Mouse (Mus musculus) frontal cortex, postnatal 25 days (tissue): ENCODE data around the gene Htt.

Experiments
- DNase-seq, 2 experiments: peaks; one replicate each; pipeline ENCODE4 v3.0.0; 2022; ENCODE audit warnings: low spot score in 2 of 2

The Htt gene

GRCm38 (mm10) chr5:34889252-34889651 is 127.7 kb downstream of the Htt start:
- DNase-seq = no peak

DNA sequence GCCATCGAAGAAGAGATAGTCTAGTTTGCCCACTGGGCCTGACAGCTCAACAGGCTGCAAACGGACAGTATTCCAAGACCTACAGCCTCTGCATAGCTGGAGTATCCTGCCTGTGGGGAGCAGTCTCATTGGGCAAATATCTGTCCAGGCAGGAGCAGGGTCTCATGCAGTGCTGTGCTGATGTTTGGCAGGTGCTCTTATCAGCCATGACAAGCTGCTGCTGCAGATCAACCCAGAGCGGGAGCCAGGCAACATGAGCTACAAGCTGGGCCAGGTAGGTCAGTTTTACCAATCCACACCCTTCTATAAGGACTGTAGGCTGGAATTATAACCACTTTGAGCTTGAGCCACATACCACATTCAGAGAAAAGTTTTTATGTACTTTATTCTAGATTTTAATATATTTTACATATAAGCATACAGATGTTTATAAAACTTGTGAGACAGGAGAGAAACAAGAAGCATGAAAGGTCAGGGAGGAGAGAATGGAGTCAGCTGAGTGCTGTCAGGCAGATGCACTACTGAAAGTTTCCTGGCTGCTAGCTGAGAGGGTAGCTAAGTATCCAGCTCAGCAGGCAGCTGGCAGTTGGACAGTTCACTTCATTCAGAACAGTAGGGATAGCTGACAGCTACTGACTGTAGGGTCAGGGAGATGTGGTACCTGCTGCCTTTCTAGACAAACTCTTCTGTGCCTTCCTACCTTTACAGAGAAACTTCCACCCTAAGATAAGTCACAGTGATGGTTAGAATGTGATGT is 135.3 kb downstream of the Htt start:
- no peak for DNase-seq

GRCm38 (mm10) chr5:34899787-34900469 is 138.4 kb downstream of the Htt start:
- no peak for DNase-seq

DNA sequence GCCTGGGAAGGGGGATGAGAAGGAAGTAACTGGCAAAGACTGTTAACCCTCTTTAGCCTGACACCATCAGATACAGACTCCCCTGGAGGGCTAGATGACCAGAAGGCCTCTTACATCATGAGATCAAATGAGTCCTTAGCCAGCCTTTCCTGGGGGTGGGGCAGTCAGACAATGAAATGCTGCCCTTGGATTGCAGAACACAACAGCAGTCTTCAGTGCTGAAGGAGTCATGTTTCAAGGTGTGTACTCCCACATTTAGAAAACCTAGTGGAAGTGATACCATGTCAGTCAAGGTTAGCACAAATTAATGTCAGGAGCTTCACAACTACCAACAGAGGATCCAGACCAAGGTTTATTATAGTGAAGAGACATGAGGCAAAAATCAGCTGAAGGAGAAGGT is 140.8 kb downstream of the Htt start:
- DNase-seq = no peak

DNA sequence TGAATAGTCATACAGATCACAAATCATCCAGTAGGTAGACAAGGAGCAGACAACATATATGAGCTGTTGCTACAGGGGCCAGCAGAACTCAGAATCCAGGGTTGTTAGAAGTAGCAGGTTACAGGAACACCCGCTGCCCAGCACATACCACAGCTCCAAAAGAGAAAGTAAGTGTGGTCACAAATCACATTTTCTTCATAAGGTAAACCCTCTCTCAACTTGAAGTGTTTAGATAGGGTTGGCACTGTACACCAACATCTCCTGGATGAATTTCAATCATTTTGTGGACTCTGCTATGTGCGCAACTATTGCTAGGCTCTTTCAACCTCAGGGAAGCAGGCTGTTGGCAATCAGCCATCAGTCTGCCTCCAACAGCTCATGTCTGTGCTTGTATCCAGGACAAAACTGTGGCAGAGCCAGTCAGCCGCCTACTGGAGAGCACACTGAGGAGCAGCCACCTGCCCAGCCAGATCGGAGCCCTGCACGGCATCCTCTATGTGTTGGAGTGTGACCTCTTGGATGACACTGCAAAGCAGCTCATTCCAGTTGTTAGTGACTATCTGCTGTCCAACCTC is 141.4 kb downstream of the Htt start:
- no peak for DNase-seq

DNA sequence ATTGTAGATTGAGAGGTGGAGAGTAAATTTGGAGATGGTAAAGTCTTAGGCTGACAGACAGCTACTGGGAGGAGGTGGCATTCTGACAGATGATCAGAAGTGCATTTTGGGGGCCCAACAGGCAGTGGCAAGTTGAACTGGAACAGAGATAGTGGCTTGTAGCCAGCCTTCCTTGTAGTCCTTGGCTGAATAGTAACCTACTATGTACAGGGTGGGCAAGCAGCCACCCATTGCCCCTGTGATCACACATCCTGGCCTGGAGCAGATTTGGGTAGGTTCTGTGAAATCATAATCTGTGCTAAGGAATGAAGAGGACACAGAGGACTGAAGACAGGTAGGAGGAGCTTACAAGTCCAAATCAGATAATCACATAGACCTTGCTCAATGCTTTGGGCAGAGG is 142.9 kb downstream of the Htt start:
- no peak for DNase-seq

GRCm38 (mm10) chr5:34907230-34907629 is 145.7 kb downstream of the Htt start:
- DNase-seq = no peak

- no peak for DNase-seq
These were observed 146.6 kb downstream of the Htt start, which contains the start of gene Msantd1 for GRCm38 (mm10) chr5:34907910-34908725. Gene Msantd1 (plus strand): TSS chr5:34908012.

GRCm38 (mm10) chr5:34908726-34909633 is 147.4 kb downstream of the Htt start:
- DNase-seq = no peak

GRCm38 (mm10) chr5:34909634-34910503 is 148.3 kb downstream of the Htt start:
- no peak for DNase-seq

GRCm38 (mm10) chr5:34910504-34910815 is 148.9 kb downstream of the Htt start:
- no peak for DNase-seq

DNA sequence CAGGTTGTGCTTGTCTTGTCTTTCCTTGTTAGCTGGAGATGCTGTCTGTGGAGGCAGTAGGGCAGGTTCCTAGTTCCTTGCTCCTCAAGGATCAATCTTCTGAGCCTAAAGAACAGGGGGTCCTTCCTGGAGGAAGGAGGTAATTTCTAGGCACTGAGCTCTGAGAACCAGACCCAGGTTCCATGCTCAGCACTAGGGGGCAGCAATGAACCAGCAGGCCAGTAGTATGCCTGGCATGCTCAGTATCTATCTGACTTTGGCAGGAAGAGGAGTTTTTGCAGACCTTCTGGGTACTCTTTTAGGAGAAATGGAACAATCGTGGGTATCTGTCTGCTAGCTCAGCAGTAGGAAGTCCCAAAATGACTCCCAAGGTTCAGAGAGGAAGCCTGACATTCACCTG is 154.3 kb downstream of the Htt start:
- peak; percentile 64 to 77 for DNase-seq

DNA sequence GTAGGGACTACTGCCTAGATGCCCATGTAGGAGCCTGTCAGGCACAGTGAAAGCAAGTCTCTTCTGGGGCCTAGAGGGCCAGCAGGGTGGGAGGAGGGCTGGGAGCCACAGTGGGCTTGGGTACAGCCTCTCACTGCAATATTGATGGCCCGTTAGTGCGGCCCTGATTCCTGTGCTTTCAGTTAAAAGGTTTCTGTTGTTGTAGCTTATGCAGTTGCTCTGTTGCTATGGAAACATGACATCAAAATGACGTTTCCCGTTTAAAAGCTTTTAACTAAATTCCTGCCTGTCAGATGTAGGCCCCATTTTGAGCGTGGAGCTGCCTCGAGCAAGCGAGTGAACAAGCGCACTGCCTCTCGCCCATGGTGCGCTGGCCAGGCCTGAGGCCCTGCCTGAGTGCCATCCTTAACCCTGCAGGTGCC is 155.7 kb downstream of the Htt start:
- no peak for DNase-seq

DNA sequence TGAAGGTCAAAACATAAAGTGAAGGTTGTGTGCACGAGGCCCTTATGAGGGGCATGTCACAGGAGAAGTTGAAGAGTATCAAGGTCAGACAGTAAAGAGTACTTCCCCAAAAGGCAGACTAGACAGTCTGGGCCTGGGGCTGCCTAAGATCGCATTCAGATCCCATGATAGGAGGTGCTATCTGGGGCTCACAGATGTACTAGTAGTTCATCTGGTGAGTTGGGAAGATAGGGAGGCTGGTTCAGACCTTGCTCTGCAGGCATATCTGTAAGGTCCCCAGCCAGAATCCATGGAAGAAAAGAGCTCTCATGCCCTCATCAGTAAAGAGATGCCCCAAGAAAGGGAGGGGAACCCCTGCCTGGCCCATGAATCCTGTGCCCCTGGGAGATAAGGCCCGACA is 157.2 kb downstream of the Htt start:
- no peak for DNase-seq

DNA sequence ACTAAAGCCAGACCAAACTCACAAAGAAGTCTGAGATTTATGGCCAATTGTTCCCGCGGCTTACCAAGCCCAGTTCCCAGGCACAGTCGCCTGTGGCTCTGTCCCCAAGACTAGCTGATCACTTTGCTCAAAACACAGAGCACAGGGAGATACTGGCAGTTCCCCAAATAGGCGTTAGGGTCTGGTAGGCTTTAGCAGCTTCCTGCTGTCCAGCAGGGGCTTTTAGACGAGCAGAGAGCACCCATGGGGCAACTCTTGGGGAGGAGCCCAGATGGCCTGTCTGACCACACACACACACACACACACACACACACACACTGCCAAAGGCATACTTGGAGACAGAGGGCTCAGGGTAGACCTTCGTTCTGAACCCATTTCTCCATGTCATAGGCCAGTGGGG is 161.0 kb downstream of the Htt start:
- DNase-seq = no peak

- DNase-seq = no peak
These were observed 162.4 kb downstream of the Htt start for GRCm38 (mm10) chr5:34923920-34924319.

- no peak for DNase-seq
These were observed 163.0 kb downstream of the Htt start for GRCm38 (mm10) chr5:34924519-34924918.

GRCm38 (mm10) chr5:34927648-34928047 is 166.1 kb downstream of the Htt start:
- no peak for DNase-seq

DNA sequence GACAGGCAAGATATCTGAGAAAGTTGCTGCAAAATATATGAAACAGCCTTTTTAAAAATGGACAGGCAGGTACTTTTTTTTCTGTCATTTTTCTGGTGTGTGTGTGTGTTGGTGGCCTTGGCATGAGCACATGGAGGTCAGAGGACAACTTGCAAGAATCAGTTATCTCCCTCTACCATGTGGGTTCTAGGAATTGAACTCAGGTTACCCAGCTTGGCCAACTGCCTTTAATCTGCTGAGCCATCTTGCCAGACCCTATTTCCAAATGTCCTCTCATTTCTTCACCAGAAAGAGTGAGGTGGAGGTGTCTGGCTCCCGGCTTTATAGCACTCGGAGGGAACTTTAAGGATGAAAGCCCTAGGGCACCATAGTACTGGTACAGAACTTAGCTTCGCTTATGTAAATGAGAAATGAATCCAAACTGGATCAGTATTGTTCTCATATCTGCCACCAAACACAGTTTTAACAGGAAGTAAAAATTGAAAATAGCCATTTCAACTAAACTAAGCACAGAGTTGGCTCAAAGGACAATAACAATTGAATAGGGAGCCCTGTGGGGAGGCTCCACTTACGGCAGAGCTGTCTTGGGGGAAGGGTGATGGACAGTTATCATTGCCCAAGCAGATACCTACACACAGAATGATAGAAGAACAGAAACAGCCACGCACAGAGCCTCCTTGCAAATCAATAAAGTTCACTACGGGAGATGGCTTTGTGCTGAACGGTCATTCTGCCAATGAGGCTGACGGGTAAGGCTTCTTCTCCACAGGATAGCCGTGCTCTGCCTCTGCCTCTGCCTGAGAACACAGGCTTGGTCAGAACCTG is 168.8 kb downstream of the Htt start:
- no peak for DNase-seq
